Comparison of ENCODE assay signal across 12 mouse cellular contexts in genomic region chr17:31727230-31727629, GRCm38 (mm10). TPM values are rescaled to one million over a fixed set of nuclear protein-coding genes. Genes with fewer than 3 reads are reported as not detected.
DNase-seq lines count a peak whose midpoint lies in the region; ATAC-seq and TF ChIP-seq lines count a peak whose summit lies in the region.
"Had no signal": no experiment of that assay in that cellular context is flagged by ENCODE, and none has a peak within 500 bp of the region (broad histone marks: within the 10 kb centered on the region; RNA-seq: fewer than 3 reads in every experiment).

No protein-coding gene starts in this region.

- 25% methylated on average over 4 of the region's 4 CpGs for WGBS in heart, adult 2 months
- WGBS in embryonic facial prominence, embryonic 15.5 days: 65% methylated on average over 4 of the region's 4 CpGs
- 62% methylated on average over 4 of the region's 4 CpGs for WGBS in stomach, embryonic 16.5 days

- TF ChIP-seq EP300 in heart, adult 2 months (IDR thresholded peaks at IDR 0.05; ENCODE audit: insufficient read depth, low read depth, low read length): 0 out of 2 replicates have a peak, but pooled peaks have one; percentile 35

- ATAC-seq in embryonic facial prominence, embryonic 15.5 days (ENCODE audit: insufficient number of reproducible peaks, low FRiP score, low TSS enrichment, low read depth): no peak
- no peak for ATAC-seq in stomach, embryonic 16.5 days (ENCODE audit: insufficient read depth, low FRiP score)

- H3K27me3 ChIP-seq in heart, adult 2 months (ENCODE audit: control insufficient read depth, insufficient read depth, low read length): no peaks in the 10 kb centered on the region
- no peaks in the 10 kb centered on the region for H3K27me3 ChIP-seq in embryonic facial prominence, embryonic 15.5 days
- H3K27me3 ChIP-seq in stomach, embryonic 16.5 days (ENCODE audit: control insufficient read depth, insufficient read depth, low read length): no peaks in the 10 kb centered on the region
- H3K27me3 ChIP-seq: hindbrain, embryonic 15.5 days had no signal

- intact Hi-C loops in heart, adult 2 months (cut with DNase I): no loop called here

- peak in 1 of 2 experiments; percentile 57 for DNase-seq in heart, adult 2 months
- DNase-seq in heart, postnatal 4 days: no peak
- DNase-seq in right cerebral cortex, adult 18-20 months: peak; percentile 22
- no peak for DNase-seq in right cerebral cortex, postnatal 4 days
- no peak for DNase-seq in retina, postnatal 1 day
- DNase-seq in layer of hippocampus, adult 11-12 months (ENCODE audit: low spot score): no peak

- H3K4me3 ChIP-seq in heart, adult 2 months: no peak overlapping the region
- no peak overlapping the region for H3K4me3 ChIP-seq in embryonic facial prominence, embryonic 15.5 days (replicated peaks)
- no peak overlapping the region for H3K4me3 ChIP-seq in stomach, embryonic 16.5 days (replicated peaks; ENCODE audit: low read length)
- H3K4me3 ChIP-seq: hindbrain, embryonic 15.5 days; left cerebral cortex, adult 2 months had no signal

- H3K36me3 ChIP-seq in heart, adult 2 months (ENCODE audit: control insufficient read depth, insufficient read depth, low read length): no peaks in the 10 kb centered on the region
- H3K36me3 ChIP-seq in embryonic facial prominence, embryonic 15.5 days: no peaks in the 10 kb centered on the region
- H3K36me3 ChIP-seq in stomach, embryonic 16.5 days (ENCODE audit: control insufficient read depth, insufficient read depth, low read length): no peaks in the 10 kb centered on the region
- H3K36me3 ChIP-seq: G1E; hindbrain, embryonic 15.5 days had no signal

- H3K79me2 ChIP-seq in heart, adult 2 months (replicated peaks; ENCODE audit: control insufficient read depth, insufficient read depth, low read length): no peaks in the 10 kb centered on the region

- peak overlapping the region; percentile 24; the same call in 1 of the 2 replicates for H3K27ac ChIP-seq in heart, adult 2 months
- H3K27ac ChIP-seq in embryonic facial prominence, embryonic 15.5 days (replicated peaks): 0 out of 2 replicates have a peak overlapping the region, but pooled peaks have one; percentile 28
- H3K27ac ChIP-seq in stomach, embryonic 16.5 days (ENCODE audit: low read length): peak overlapping the region; percentile 11; the same call in 1 of the 2 replicates
- H3K27ac ChIP-seq: hindbrain, embryonic 15.5 days; left cerebral cortex, adult 2 months; liver, embryonic 14.5 days had no signal

- no peak for TF ChIP-seq POLR2A in heart, adult 2 months (IDR thresholded peaks at IDR 0.05; ENCODE audit: insufficient read depth, low read depth, low read length)

- no peaks in the 10 kb centered on the region for H3K9me3 ChIP-seq in embryonic facial prominence, embryonic 15.5 days (replicated peaks)
- no peaks in the 10 kb centered on the region for H3K9me3 ChIP-seq in stomach, embryonic 16.5 days (replicated peaks; ENCODE audit: control insufficient read depth, low read length)
- H3K9me3 ChIP-seq: G1E; hindbrain, embryonic 15.5 days had no signal

- no peak overlapping the region for H3K4me2 ChIP-seq in embryonic facial prominence, embryonic 15.5 days (replicated peaks)
- no peak overlapping the region for H3K4me2 ChIP-seq in stomach, embryonic 16.5 days (ENCODE audit: low read depth, low read length)
- H3K4me2 ChIP-seq: hindbrain, embryonic 15.5 days had no signal

- H3K4me1 ChIP-seq in heart, adult 2 months (ENCODE audit: control insufficient read depth, insufficient read depth, low read length): peaks cover 6% of the 10 kb centered on the region
- peaks cover 35% of the 10 kb centered on the region for H3K4me1 ChIP-seq in embryonic facial prominence, embryonic 15.5 days
- H3K4me1 ChIP-seq in stomach, embryonic 16.5 days (ENCODE audit: control insufficient read depth, insufficient read depth, low read length): peaks cover 16% of the 10 kb centered on the region

- TF ChIP-seq CTCF in heart, adult 2 months (IDR thresholded peaks at IDR 0.05): no peak

- H3K9ac ChIP-seq in heart, adult 2 months (ENCODE audit: low read depth, low read length): no peak overlapping the region
- no peak overlapping the region for H3K9ac ChIP-seq in embryonic facial prominence, embryonic 15.5 days
- H3K9ac ChIP-seq in stomach, embryonic 16.5 days (ENCODE audit: low read length): no peak overlapping the region
- H3K9ac ChIP-seq: hindbrain, embryonic 15.5 days; liver, embryonic 14.5 days had no signal

RNA-seq across cellular contexts. Expression of gene Cryaa, which starts 49.6 kb away (rescaled TPM):
- not detected for total RNA-seq in heart, adult 2 months (2021)
- polyA plus RNA-seq in heart, adult 2 months (2012; rRNA removed): 0.31 TPM in 1 of 2 replicates, not detected in the other
- total RNA-seq in heart, postnatal 4 days (2021): not detected
- 9.2 and 14.2 TPM in 2 replicates for polyA plus RNA-seq in embryonic facial prominence, embryonic 15.5 days (2015; fragmentation: Nextera tagmentation; extraction: Ambion mirVana)
- polyA plus RNA-seq in stomach, embryonic 16.5 days (2015; fragmentation: Nextera tagmentation; extraction: Ambion mirVana): 0.13 and 0.62 TPM in 2 replicates
- total RNA-seq: G1E; left cerebral cortex, adult 2 months had no signal
- polyA plus RNA-seq: G1E; liver, embryonic 14.5 days had no signal
